Mouse (Mus musculus): ENCODE data around the gene Cdc45.
"Not testable (repeated sequence)": the region's sequence is repeated elsewhere in the genome, so short reads cannot be mapped to it uniquely, and the experiment has no call there.

DNA sequence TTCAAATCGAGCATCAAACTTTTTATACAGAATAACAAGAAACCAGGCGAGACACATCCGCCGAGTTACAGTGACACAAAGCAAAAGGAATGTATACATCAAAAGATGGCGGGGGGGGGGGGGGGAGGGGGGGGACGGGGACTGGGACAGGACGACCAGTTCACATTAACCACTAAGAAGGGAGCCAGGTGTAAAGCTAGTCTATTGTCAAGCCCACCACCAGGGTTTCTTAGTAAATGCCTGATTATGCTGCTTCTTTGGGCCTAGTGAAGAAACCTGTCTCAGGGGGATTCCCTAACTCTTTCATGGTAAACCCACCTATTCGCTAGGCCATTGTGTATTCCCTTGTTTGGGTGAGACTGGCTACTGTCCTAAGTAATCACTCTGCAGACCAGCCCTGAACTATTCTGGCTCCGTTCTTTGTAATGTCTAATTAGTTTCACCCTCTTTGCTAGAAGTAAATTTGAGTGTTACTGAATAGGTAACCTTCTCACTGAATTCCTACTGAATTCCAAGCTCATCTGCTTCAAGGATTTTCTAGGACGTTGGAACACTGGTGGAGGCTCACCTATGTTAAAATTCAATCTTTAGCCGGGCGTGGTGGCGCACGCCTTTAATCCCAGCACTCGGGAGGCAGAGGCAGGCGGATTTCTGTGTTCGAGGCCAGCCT, 37.9 kb upstream of the Cdc45 start:
- not testable (repeated sequence) for TF ChIP-seq CTCF (IDR thresholded peaks at IDR 0.05; ENCODE audit: low read depth, low read length); TAL1 (conservative IDR thresholded peaks at IDR 0.05; ENCODE audit: low read depth, low read length); GATA1 (IDR thresholded peaks at IDR 0.05; ENCODE audit: borderline replicate concordance, low read length); POLR2AphosphoS5 (IDR thresholded peaks at IDR 0.05; ENCODE audit: insufficient replicate concordance, low read depth, low read length); GATA2 (IDR thresholded peaks at IDR 0.05; ENCODE audit: borderline replicate concordance, low read depth, low read length)

All from G1E (cell line).